Mouse (Mus musculus) heart, postnatal 0 days (tissue): ENCODE results near the gene Cntn2.

ENCODE experiments used
- CTCF ChIP-seq: IDR thresholded peaks from 2 replicates; pipeline ENCODE4 v1.5.1; 2016; ENCODE audit warnings: antibody characterized with exemption, control low read depth, low read depth
- EP300 ChIP-seq: IDR thresholded peaks from 2 replicates; pipeline ENCODE4 v1.6.1; 2016; ENCODE audit warnings: antibody characterized with exemption, low read depth

- no peak for TF ChIP-seq EP300
- TF ChIP-seq CTCF, result no peak
These were observed 74.1 kb downstream of the Cntn2 start for GRCm38 (mm10) chr1:132468926-132469325.
